Mouse (Mus musculus): ENCODE results near the gene Eef2k. TPM values are rescaled to one million over a fixed set of nuclear protein-coding genes. Genes with fewer than 3 reads are reported as not detected.
A peak's percentile ranks its signal among the peaks of the same experiment; 100 is the strongest.

Eef2k gene
- polyA plus RNA-seq, 1 experiment from 2014 or later, result 10.0 TPM

DNA sequence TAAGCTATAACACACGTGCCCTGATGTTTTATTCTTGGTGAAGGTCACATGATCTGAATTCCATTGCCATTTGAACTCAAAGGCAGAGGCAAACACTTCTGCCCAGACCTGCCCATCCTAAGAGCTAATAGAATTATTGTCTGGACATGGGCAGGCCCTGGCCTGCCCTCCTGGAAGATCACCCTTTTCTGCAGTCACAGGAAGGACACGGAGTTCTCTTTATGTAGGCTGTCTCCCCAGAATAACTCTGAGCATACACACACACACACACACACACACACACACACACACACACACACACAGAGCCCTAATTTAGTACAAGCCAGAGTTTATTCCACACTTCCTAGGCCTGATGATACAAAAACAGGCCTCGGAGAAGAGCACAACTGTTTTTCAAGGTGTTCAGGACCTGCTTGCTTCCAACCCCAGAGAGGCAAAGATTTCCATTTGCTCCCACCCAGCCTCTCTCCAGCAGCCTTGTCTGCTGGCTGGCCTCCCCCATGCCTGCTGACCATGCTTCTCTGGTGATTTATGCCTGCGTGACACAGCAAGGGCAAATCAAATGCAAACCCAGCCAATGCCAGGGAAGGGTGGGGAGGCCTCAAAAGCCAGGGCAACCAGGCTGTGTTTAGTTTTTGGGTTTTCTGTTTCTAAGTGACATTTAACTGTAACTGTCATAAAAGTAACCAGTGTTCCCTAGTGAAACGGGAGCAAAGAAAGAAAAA, 4.0 kb upstream of the Eef2k start:
- Histone ChIP-seq H3K9ac (ENCODE audit: low read length) (no peak overlapping the region), H3K4me3 (ENCODE audit: low read depth, low read length) (no peak overlapping the region), H3K9me3 (ENCODE audit: control insufficient read depth, low read length) (no peaks in the 10 kb centered on the region), H3K27ac (ENCODE audit: low read depth, low read length) (no peak overlapping the region), H3K4me2 (ENCODE audit: low read depth, low read length, severe bottlenecking) (no peak overlapping the region), H3K36me3 (ENCODE audit: control insufficient read depth, insufficient read depth, low read length) (no peaks in the 10 kb centered on the region), H3K27me3 (ENCODE audit: control insufficient read depth, insufficient read depth, low read length) (no peaks in the 10 kb centered on the region), H3K4me1 (replicated peaks; ENCODE audit: control insufficient read depth, insufficient read depth, low read length) (peaks cover 1% of the 10 kb centered on the region; the same call in 1 of the 2 replicates)
- 77% methylated on average over 5 of the region's 5 CpGs for WGBS
- ATAC-seq (replicated peaks; ENCODE audit: low FRiP score) (no peak), DNase-seq (ENCODE audit: low spot score) (no peak)

DNA sequence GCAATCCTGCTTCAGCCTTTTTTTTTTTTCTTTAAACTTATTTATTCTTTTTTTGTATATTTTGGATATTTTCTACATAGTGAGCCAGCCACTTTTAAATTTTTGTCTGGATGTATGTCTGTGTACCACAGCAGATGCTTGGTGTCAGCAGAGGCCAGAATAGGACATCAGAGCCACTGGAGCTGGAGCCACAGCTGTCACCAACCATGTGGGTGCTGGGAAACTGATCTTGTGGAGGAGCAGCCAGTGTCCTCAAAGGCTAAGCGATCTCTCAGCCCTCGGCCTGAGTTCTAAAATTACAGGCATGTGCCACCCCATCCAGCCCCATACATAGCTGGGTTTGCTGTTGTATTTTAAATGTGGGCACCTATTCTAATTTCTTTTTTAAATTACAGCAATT, 2.8 kb upstream of the Eef2k start:
- DNase-seq (ENCODE audit: low spot score) (no peak), ATAC-seq (replicated peaks; ENCODE audit: low FRiP score) (no peak)
- H3K9me3 ChIP-seq (ENCODE audit: control insufficient read depth, low read length), result no peaks in the 10 kb centered on the region
- peaks cover 9% of the 10 kb centered on the region; the same call in 1 of the 2 replicates for H3K4me1 ChIP-seq (replicated peaks; ENCODE audit: control insufficient read depth, insufficient read depth, low read length)
- 81% methylated on average over 2 of the region's 2 CpGs for WGBS
- no peak overlapping the region for H3K9ac ChIP-seq (ENCODE audit: low read length)
- no peak overlapping the region for H3K27ac ChIP-seq (ENCODE audit: low read depth, low read length)
- H3K36me3 ChIP-seq (ENCODE audit: control insufficient read depth, insufficient read depth, low read length), result no peaks in the 10 kb centered on the region
- no peak overlapping the region for H3K4me3 ChIP-seq (ENCODE audit: low read depth, low read length)
- H3K4me2 ChIP-seq (ENCODE audit: low read depth, low read length, severe bottlenecking), result no peak overlapping the region
- no peaks in the 10 kb centered on the region; the same call in 1 of the 2 replicates for H3K27me3 ChIP-seq (ENCODE audit: control insufficient read depth, insufficient read depth, low read length)

DNA sequence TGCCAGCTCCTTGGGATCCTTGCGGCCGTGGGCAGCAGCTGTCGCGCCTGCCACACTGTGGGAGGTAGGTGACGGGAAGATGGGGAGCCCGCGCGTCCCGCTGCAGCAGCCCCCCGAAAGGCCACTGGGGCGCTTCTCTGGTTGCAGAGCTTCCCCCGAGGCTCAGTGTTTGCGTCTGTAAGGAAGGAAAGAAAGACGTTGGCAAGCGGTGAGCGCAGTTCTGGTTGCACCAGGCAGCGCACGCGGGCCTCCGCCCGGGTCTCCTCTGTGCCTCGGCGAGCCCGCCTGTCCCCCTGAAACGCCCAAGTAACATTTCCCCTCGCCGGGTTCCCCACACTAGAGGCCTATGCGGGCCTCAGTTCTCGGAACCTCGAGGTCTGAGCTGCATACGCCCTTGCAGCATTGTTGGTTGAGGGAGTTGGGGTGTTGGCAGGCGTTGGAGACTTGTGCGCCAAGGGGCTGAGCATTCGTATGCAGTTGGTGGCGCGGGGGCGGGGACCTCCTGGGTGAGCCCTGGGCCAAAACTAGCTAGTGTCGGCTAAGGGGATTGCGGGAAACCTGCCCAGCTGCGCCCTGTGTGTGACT, 498 bp downstream of the Eef2k start:
- ATAC-seq (replicated peaks; ENCODE audit: low FRiP score) (peak; percentile 73), DNase-seq (ENCODE audit: low spot score) (peak; percentile 84)
- Histone ChIP-seq H3K4me1 (replicated peaks; ENCODE audit: control insufficient read depth, insufficient read depth, low read length) (peaks cover 11% of the 10 kb centered on the region; the same call in 1 of the 2 replicates), H3K9me3 (ENCODE audit: control insufficient read depth, low read length) (no peaks in the 10 kb centered on the region), H3K27ac (ENCODE audit: low read depth, low read length) (peak overlapping the region; percentile 84), H3K4me2 (ENCODE audit: low read depth, low read length, severe bottlenecking) (peak overlapping the region; percentile 88), H3K9ac (ENCODE audit: low read length) (peak overlapping the region; percentile 78), H3K4me3 (ENCODE audit: low read depth, low read length) (peak overlapping the region; percentile 64), H3K27me3 (ENCODE audit: control insufficient read depth, insufficient read depth, low read length) (peaks cover 5% of the 10 kb centered on the region; the same call in 1 of the 2 replicates), H3K36me3 (ENCODE audit: control insufficient read depth, insufficient read depth, low read length) (no peaks in the 10 kb centered on the region)
- under 1% methylated on average over 39 of the region's 40 CpGs for WGBS

GRCm38 (mm10) chr7:120843852-120844435, 1.3 kb downstream of the Eef2k start:
- Histone ChIP-seq H3K4me1 (replicated peaks; ENCODE audit: control insufficient read depth, insufficient read depth, low read length) (peaks cover 11% of the 10 kb centered on the region; the same call in 1 of the 2 replicates), H3K27ac (ENCODE audit: low read depth, low read length) (no peak overlapping the region), H3K27me3 (ENCODE audit: control insufficient read depth, insufficient read depth, low read length) (peaks cover 5% of the 10 kb centered on the region; the same call in 1 of the 2 replicates), H3K9ac (ENCODE audit: low read length) (peak overlapping the region; percentile 78), H3K4me2 (ENCODE audit: low read depth, low read length, severe bottlenecking) (peak overlapping the region; percentile 88), H3K9me3 (ENCODE audit: control insufficient read depth, low read length) (no peaks in the 10 kb centered on the region), H3K36me3 (ENCODE audit: control insufficient read depth, insufficient read depth, low read length) (no peaks in the 10 kb centered on the region), H3K4me3 (ENCODE audit: low read depth, low read length) (peak overlapping the region; percentile 64)
- under 1% methylated on average over 16 of the region's 16 CpGs for WGBS
- no peak for DNase-seq (ENCODE audit: low spot score)
- peak; percentile 10; the same call in 1 of the 2 replicates for ATAC-seq (replicated peaks; ENCODE audit: low FRiP score)

- Histone ChIP-seq H3K27ac (ENCODE audit: low read depth, low read length) (no peak overlapping the region), H3K4me1 (replicated peaks; ENCODE audit: control insufficient read depth, insufficient read depth, low read length) (peaks cover 11% of the 10 kb centered on the region; the same call in 1 of the 2 replicates), H3K4me3 (ENCODE audit: low read depth, low read length) (no peak overlapping the region), H3K4me2 (ENCODE audit: low read depth, low read length, severe bottlenecking) (peak overlapping the region; percentile 88; the same call in 1 of the 2 replicates), H3K36me3 (ENCODE audit: control insufficient read depth, insufficient read depth, low read length) (no peaks in the 10 kb centered on the region), H3K9me3 (ENCODE audit: control insufficient read depth, low read length) (no peaks in the 10 kb centered on the region), H3K9ac (ENCODE audit: low read length) (no peak overlapping the region), H3K27me3 (ENCODE audit: control insufficient read depth, insufficient read depth, low read length) (peaks cover 5% of the 10 kb centered on the region; the same call in 1 of the 2 replicates)
- DNase-seq (ENCODE audit: low spot score) (peak; percentile 57), ATAC-seq (replicated peaks; ENCODE audit: low FRiP score) (no peak)
- WGBS, result 2% methylated on average over 9 of the region's 9 CpGs
Observed at GRCm38 (mm10) chr7:120844689-120845088, 2.1 kb downstream of the Eef2k start.

- no peak for ATAC-seq (replicated peaks; ENCODE audit: low FRiP score)
- Histone ChIP-seq H3K9me3 (ENCODE audit: control insufficient read depth, low read length) (no peaks in the 10 kb centered on the region), H3K9ac (ENCODE audit: low read length) (no peak overlapping the region), H3K27me3 (ENCODE audit: control insufficient read depth, insufficient read depth, low read length) (peaks cover 5% of the 10 kb centered on the region; the same call in 1 of the 2 replicates), H3K4me2 (ENCODE audit: low read depth, low read length, severe bottlenecking) (no peak overlapping the region), H3K36me3 (ENCODE audit: control insufficient read depth, insufficient read depth, low read length) (no peaks in the 10 kb centered on the region), H3K4me3 (ENCODE audit: low read depth, low read length) (no peak overlapping the region), H3K4me1 (replicated peaks; ENCODE audit: control insufficient read depth, insufficient read depth, low read length) (peaks cover 8% of the 10 kb centered on the region; the same call in 1 of the 2 replicates), H3K27ac (ENCODE audit: low read depth, low read length) (no peak overlapping the region)
- DNase-seq (ENCODE audit: low spot score), result no peak
- 83% methylated on average over 3 of the region's 3 CpGs for WGBS
Observed at GRCm38 (mm10) chr7:120848831-120849512, 6.3 kb downstream of the Eef2k start.

DNA sequence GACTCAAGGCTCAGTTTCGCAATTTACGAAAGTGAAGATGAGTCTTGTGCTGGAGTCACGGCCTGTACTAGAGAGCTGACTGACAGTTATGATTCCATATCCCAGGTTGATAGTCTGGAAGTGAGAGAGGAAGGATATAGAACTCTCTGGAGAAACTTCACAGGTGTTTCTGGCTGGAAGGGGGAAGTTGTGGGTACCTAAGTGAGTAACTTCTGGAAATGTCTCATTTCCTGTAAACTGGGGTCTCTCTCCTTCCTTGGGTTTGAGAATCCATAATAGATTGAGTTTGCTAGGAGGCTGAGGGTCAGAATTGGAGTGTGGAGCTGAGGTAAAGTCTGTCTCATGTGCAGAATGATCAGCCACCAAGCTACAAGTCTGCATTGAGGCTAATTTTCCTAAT, 7.5 kb downstream of the Eef2k start:
- no peak overlapping the region for H3K4me2 ChIP-seq (ENCODE audit: low read depth, low read length, severe bottlenecking)

DNA sequence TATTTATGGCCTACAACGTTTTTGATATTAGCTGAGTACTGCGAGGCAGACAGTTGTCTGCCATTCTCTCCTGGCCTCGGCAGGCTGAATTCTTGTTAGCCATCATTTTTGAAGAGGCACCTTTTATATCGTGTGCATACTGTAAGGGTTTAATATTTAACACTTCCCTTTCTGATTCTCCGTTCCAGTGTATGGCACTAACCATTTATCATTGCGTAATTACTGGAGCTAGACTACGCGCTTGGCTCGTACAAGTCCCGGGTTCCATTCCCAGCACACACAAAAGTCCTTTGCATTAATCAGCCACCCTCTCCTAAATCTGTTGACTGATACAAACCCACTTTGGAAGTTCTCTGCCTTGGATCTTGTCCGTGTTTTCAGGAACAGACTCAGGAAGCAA, 17.2 kb downstream of the Eef2k start:
- ATAC-seq (replicated peaks; ENCODE audit: low FRiP score) (no peak), DNase-seq (ENCODE audit: low spot score) (no peak)
- H3K4me3 ChIP-seq (ENCODE audit: low read depth, low read length), result no peak overlapping the region
- no peak overlapping the region for H3K9ac ChIP-seq (ENCODE audit: low read length)
- H3K4me2 ChIP-seq (ENCODE audit: low read depth, low read length, severe bottlenecking), result no peak overlapping the region
- no peaks in the 10 kb centered on the region for H3K27me3 ChIP-seq (ENCODE audit: control insufficient read depth, insufficient read depth, low read length)
- H3K36me3 ChIP-seq (ENCODE audit: control insufficient read depth, insufficient read depth, low read length), result no peaks in the 10 kb centered on the region
- H3K9me3 ChIP-seq (ENCODE audit: control insufficient read depth, low read length), result no peaks in the 10 kb centered on the region
- no peak overlapping the region for H3K27ac ChIP-seq (ENCODE audit: low read depth, low read length)
- H3K4me1 ChIP-seq (replicated peaks; ENCODE audit: control insufficient read depth, insufficient read depth, low read length), result peaks cover 5% of the 10 kb centered on the region; the same call in 1 of the 2 replicates
- 93% methylated on average over 11 of the region's 11 CpGs for WGBS

More for the DNA sequence above, 7.5 kb downstream of the Eef2k start:
- H3K9me3 ChIP-seq (ENCODE audit: control insufficient read depth, low read length), result no peaks in the 10 kb centered on the region
- DNase-seq (ENCODE audit: low spot score) (no peak), ATAC-seq (replicated peaks; ENCODE audit: low FRiP score) (no peak)
- H3K27me3 ChIP-seq (ENCODE audit: control insufficient read depth, insufficient read depth, low read length), result 0 out of 2 replicates have a peak, but pooled peaks cover 4% of the 10 kb centered on the region
- no peak overlapping the region for H3K9ac ChIP-seq (ENCODE audit: low read length)
- no peaks in the 10 kb centered on the region for H3K36me3 ChIP-seq (ENCODE audit: control insufficient read depth, insufficient read depth, low read length)
- H3K4me3 ChIP-seq (ENCODE audit: low read depth, low read length), result no peak overlapping the region
- H3K4me1 ChIP-seq (replicated peaks; ENCODE audit: control insufficient read depth, insufficient read depth, low read length), result no peaks in the 10 kb centered on the region
- no peak overlapping the region for H3K27ac ChIP-seq (ENCODE audit: low read depth, low read length)
- 92% methylated on average over 3 of the region's 3 CpGs for WGBS
